Mouse (Mus musculus): ENCODE results near the gene 2200002D01Rik. TPM values are rescaled to one million over a fixed set of nuclear protein-coding genes. Genes with fewer than 3 reads are reported as not detected.

The 2200002D01Rik gene
- total RNA-seq, 2 experiments from 2014 or later: 2.7 to 3.3 TPM

Other genes starting within 250 kb of the 2200002D01Rik start
- gene Ryr1, start 123.3 kb downstream of the 2200002D01Rik start, total RNA-seq (2021): under 1 TPM; 0.20 to 0.23 TPM
- 1 to 10 TPM; 1.2 to 1.6 TPM for gene Rasgrp4, start 113.6 kb downstream of the 2200002D01Rik start, total RNA-seq (2021)
- gene Fam98c, start 92.2 kb downstream of the 2200002D01Rik start, total RNA-seq (2021): 10 to 100 TPM; 10.6 to 12.8 TPM
- gene Ggn, start 78.3 kb downstream of the 2200002D01Rik start, total RNA-seq (2021): 1 to 10 TPM; 1.2 to 2.3 TPM
- gene Spred3, start 78.1 kb downstream of the 2200002D01Rik start, total RNA-seq (2021): 1 to 10 TPM; 5.5 to 6.1 TPM
- 100 to 1,000 TPM; 188 to 194 TPM for gene Psmd8, start 67.8 kb downstream of the 2200002D01Rik start, total RNA-seq (2021)
- gene Catsperg1, start 34.4 kb downstream of the 2200002D01Rik start, total RNA-seq (2021): under 1 TPM; 0.23 to 0.69 TPM
- gene Kcnk6, start 16.0 kb downstream of the 2200002D01Rik start, total RNA-seq (2021): 1 to 10 TPM; 1.6 to 2.6 TPM
- 10 to 100 TPM; 46.9 to 49.2 TPM for gene Yif1b, start 10.1 kb downstream of the 2200002D01Rik start, total RNA-seq (2021)
- 10 to 100 TPM; 28.7 to 48.2 TPM for gene Spint2, start 33.4 kb upstream of the 2200002D01Rik start, total RNA-seq (2021)
- 1 to 10 TPM; 3.6 to 4.9 TPM for gene Ppp1r14a, start 40.8 kb upstream of the 2200002D01Rik start, total RNA-seq (2021)
- 1 to 10 TPM; 2.7 to 3.0 TPM for gene Dpf1, start 55.5 kb upstream of the 2200002D01Rik start, total RNA-seq (2021)